1 mouse cellular context compared by ENCODE assay signal in genomic region chr10:21153433-21153832, GRCm38 (mm10).
TF ChIP-seq lines count a peak whose summit lies in the region.

No protein-coding gene starts in this region.

TF ChIP-seq in MEL, 35 proteins besides CTCF, POLR2A, EP300 and RAD21 (continued from another document):
- peak; percentile 75; the same call in 1 of the 2 replicates for TF ChIP-seq BHLHE40 (IDR thresholded peaks at IDR 0.05; ENCODE audit: borderline replicate concordance, low read depth, low read length)
- no peak for TF ChIP-seq ETS1 (IDR thresholded peaks at IDR 0.05; ENCODE audit: low read depth, low read length)
TF ChIP-seq in MEL: peak in this region for 13.
